Mouse (Mus musculus): ENCODE results near the gene Wfdc9.

DNA sequence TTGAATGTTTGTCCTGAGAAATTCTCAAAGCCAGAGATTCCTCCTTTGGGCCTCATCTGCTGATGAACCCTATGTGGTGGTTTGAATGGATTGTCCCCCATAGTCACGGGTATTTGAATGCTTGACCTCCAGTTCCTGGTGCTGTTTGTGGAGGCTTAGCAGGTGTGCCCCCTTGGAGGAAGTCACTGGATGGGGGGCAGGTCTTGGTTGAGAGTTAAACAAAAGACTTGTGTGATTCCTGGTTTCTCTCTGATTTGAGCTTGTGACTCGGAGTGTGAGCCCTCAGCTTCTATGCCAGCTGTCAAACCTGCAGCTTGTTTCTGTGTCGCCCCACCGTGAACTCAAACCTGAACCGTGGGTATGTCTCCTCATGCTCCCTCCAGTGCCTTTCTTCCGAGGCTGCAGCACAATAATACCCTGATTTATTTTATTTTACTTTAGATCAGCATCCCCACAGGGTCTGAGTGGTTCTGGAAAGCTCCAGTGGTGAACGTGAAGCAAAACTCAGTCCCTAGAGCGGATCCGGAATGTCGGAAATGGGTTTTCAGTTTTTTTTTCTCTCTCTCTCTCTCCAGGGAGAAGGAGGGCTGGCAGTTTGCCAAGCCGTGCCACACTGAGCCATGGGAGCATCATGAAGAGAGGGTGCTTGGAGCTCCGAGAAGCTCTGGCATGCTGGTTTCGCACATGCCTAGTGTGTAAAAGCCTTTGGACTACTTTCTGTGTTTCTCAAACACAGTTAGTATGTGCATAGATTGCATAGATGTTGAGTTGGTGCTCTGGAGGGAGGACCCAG lies 14.3 kb downstream of the Wfdc9 start:
- no peak for TF ChIP-seq CTCF (IDR thresholded peaks at IDR 0.05; ENCODE audit: extremely low read depth, insufficient read length, insufficient replicate concordance, low read depth, low read length)
- TF ChIP-seq POLR2A (IDR thresholded peaks at IDR 0.05; ENCODE audit: low read depth, low read length) = no peak
